Mouse (Mus musculus) lung, embryonic 16.5 days (tissue): Measurements from ENCODE around the gene Fnbp1. TPM values are rescaled to one million over a fixed set of nuclear protein-coding genes. Genes with fewer than 3 reads are reported as not detected.

ENCODE experiments used
- ATAC-seq: fragments of 200-750 bp; cut with Nextera tagmentation; 2 replicates; pipeline ENCODE4 v1.8.0; 2017; ENCODE audit warnings: low read depth, mild to moderate bottlenecking, moderate library complexity
- H3K27ac ChIP-seq: fragments of 300-500 bp; sonication (generic); 2 replicates; pipeline ENCODE4 v1.5.1; 2014; ENCODE audit warnings: mild to moderate bottlenecking, control low read depth, low read length
- H3K27me3 ChIP-seq: fragments of 300-500 bp; sonication (generic); 2 replicates; pipeline ENCODE4 v1.6.1; 2014; ENCODE audit warnings: low read depth, low read length, mixed read lengths; ENCODE audit not compliant: control insufficient read depth, insufficient read depth
- H3K36me3 ChIP-seq: fragments of 300-500 bp; sonication (generic); 2 replicates; pipeline ENCODE4 v1.6.1; 2014; ENCODE audit warnings: low read length; ENCODE audit not compliant: control insufficient read depth, insufficient read depth
- H3K4me1 ChIP-seq: fragments of 300-500 bp; sonication (generic); replicated peaks from 2 replicates; pipeline ENCODE4 v1.6.1; 2014; ENCODE audit warnings: low read length, mixed read lengths; ENCODE audit not compliant: control insufficient read depth, insufficient read depth
- H3K4me2 ChIP-seq: fragments of 300-500 bp; sonication (generic); 2 replicates; pipeline ENCODE4 v1.6.1; 2014; ENCODE audit warnings: low read depth, low read length, control low read depth
- H3K4me3 ChIP-seq: fragments of 300-500 bp; sonication (generic); 2 replicates; pipeline ENCODE4 v1.5.1; 2014; ENCODE audit warnings: mild to moderate bottlenecking, low read length, control low read depth
- H3K9ac ChIP-seq: fragments of 300-500 bp; sonication (generic); 2 replicates; pipeline ENCODE4 v1.6.1; 2014; ENCODE audit warnings: low read length, control low read depth
- H3K9me3 ChIP-seq: fragments of 300-500 bp; sonication (generic); 2 replicates; pipeline ENCODE4 v1.6.1; 2016; ENCODE audit warnings: low read length; ENCODE audit not compliant: control insufficient read depth
- WGBS: fragments of 180-500 bp; shearing (Covaris S2); extraction: QIAGEN DNeasy Blood & Tissue Kit; methylation state at CpG from one replicate; pipeline ENCODE4 v1.1.7; 2014; 5-methylcytosine and 5-hydroxymethylcytosine counted together
- polyA plus RNA-seq: library from polyadenylated mRNA; unstranded; fragments of >200 nt; fragmentation: Nextera tagmentation; extraction: Ambion mirVana; gene quantifications from 2 replicates; pipeline ENCODE4 v1.2.1, GENCODE M21; 2015

Gene Fnbp1
- polyA plus RNA-seq, 1 experiment from 2014 or later = 18.1 TPM

GRCm38 (mm10) chr2:31122806-31123205 is 19.0 kb downstream of the Fnbp1 start:
- WGBS = 78% methylated on average over 5 of the region's 5 CpGs
- Histone ChIP-seq H3K27me3 (no peaks in the 10 kb centered on the region), H3K9me3 (no peaks in the 10 kb centered on the region), H3K27ac (no peak overlapping the region), H3K4me1 (peaks cover 15% of the 10 kb centered on the region), H3K36me3 (no peaks in the 10 kb centered on the region), H3K4me2 (no peak overlapping the region), H3K9ac (no peak overlapping the region), H3K4me3 (no peak overlapping the region)
- no peak for ATAC-seq

GRCm38 (mm10) chr2:31121131-31121693 is 20.6 kb downstream of the Fnbp1 start:
- Histone ChIP-seq H3K27me3 (no peaks in the 10 kb centered on the region), H3K9ac (no peak overlapping the region), H3K9me3 (no peaks in the 10 kb centered on the region), H3K4me2 (no peak overlapping the region), H3K4me1 (peaks cover 13% of the 10 kb centered on the region), H3K36me3 (no peaks in the 10 kb centered on the region), H3K4me3 (no peak overlapping the region), H3K27ac (no peak overlapping the region)
- 73% methylated on average over 7 of the region's 7 CpGs for WGBS
- no peak for ATAC-seq

- WGBS = 64% methylated on average over 13 of the region's 13 CpGs
- Histone ChIP-seq H3K9ac (no peak overlapping the region), H3K36me3 (no peaks in the 10 kb centered on the region), H3K4me3 (no peak overlapping the region), H3K27ac (no peak overlapping the region), H3K4me1 (peaks cover 17% of the 10 kb centered on the region), H3K27me3 (no peaks in the 10 kb centered on the region), H3K4me2 (no peak overlapping the region), H3K9me3 (no peaks in the 10 kb centered on the region)
- no peak for ATAC-seq
These were observed 22.0 kb downstream of the Fnbp1 start for GRCm38 (mm10) chr2:31119795-31120194.

GRCm38 (mm10) chr2:31118639-31119380 is 23.0 kb downstream of the Fnbp1 start:
- no peaks in the 10 kb centered on the region for H3K27me3 ChIP-seq
- H3K4me2 ChIP-seq = no peak overlapping the region
- no peaks in the 10 kb centered on the region for H3K36me3 ChIP-seq
- peaks cover 11% of the 10 kb centered on the region for H3K4me1 ChIP-seq
- no peak overlapping the region for H3K4me3 ChIP-seq
- no peak for ATAC-seq
- no peak overlapping the region for H3K27ac ChIP-seq
- H3K9me3 ChIP-seq = no peaks in the 10 kb centered on the region
- no peak overlapping the region for H3K9ac ChIP-seq
- 89% methylated on average over 10 of the region's 10 CpGs for WGBS

GRCm38 (mm10) chr2:31118211-31118610 is 23.6 kb downstream of the Fnbp1 start:
- Histone ChIP-seq H3K9me3 (no peaks in the 10 kb centered on the region), H3K4me2 (no peak overlapping the region), H3K4me1 (peaks cover 11% of the 10 kb centered on the region), H3K27ac (no peak overlapping the region), H3K9ac (no peak overlapping the region), H3K36me3 (no peaks in the 10 kb centered on the region), H3K27me3 (no peaks in the 10 kb centered on the region), H3K4me3 (no peak overlapping the region)
- ATAC-seq = no peak
- WGBS = 89% methylated on average over 3 of the region's 3 CpGs

- WGBS = 58% methylated on average over 10 of the region's 10 CpGs
- Histone ChIP-seq H3K27ac (no peak overlapping the region), H3K9ac (no peak overlapping the region), H3K4me1 (peaks cover 11% of the 10 kb centered on the region), H3K4me2 (no peak overlapping the region), H3K27me3 (no peaks in the 10 kb centered on the region), H3K4me3 (no peak overlapping the region), H3K36me3 (no peaks in the 10 kb centered on the region), H3K9me3 (no peaks in the 10 kb centered on the region)
- peak; percentile 37; the same call in 1 of the 2 replicates for ATAC-seq
These were observed 25.7 kb downstream of the Fnbp1 start for GRCm38 (mm10) chr2:31115943-31116731.

GRCm38 (mm10) chr2:31115091-31115942 is 26.5 kb downstream of the Fnbp1 start:
- peaks cover 11% of the 10 kb centered on the region for H3K4me1 ChIP-seq
- H3K9me3 ChIP-seq = no peaks in the 10 kb centered on the region
- H3K9ac ChIP-seq = no peak overlapping the region
- no peaks in the 10 kb centered on the region for H3K27me3 ChIP-seq
- no peak overlapping the region for H3K4me2 ChIP-seq
- no peaks in the 10 kb centered on the region for H3K36me3 ChIP-seq
- no peak for ATAC-seq
- no peak overlapping the region for H3K4me3 ChIP-seq
- H3K27ac ChIP-seq = 0 out of 2 replicates have a peak overlapping the region, but pooled peaks have one; percentile 14
- 38% methylated on average over 10 of the region's 10 CpGs for WGBS

- no peak overlapping the region for H3K9ac ChIP-seq
- ATAC-seq = no peak
- 100% methylated on average over 2 of the region's 2 CpGs for whole genome bisulfite sequencing
These were observed 27.6 kb downstream of the Fnbp1 start for GRCm38 (mm10) chr2:31114205-31114604.

More at GRCm38 (mm10) chr2:31114205-31114604, 27.6 kb downstream of the Fnbp1 start:
- no peak overlapping the region for H3K4me2 ChIP-seq
- H3K36me3 ChIP-seq = no peaks in the 10 kb centered on the region
- no peak overlapping the region for H3K27ac ChIP-seq
- H3K9me3 ChIP-seq = no peaks in the 10 kb centered on the region
- no peak overlapping the region for H3K4me3 ChIP-seq
- peaks cover 11% of the 10 kb centered on the region for H3K4me1 ChIP-seq
- no peaks in the 10 kb centered on the region for H3K27me3 ChIP-seq
